8 mouse cellular contexts compared by ENCODE assay signal in genomic region chr1:77512059-77512407, GRCm38 (mm10). TPM values are rescaled to one million over a fixed set of nuclear protein-coding genes. Genes with fewer than 3 reads are reported as not detected.
A peak's percentile ranks its signal among the peaks of the same experiment; 100 is the strongest.
DNase-seq lines count a peak whose midpoint lies in the region; ATAC-seq and TF ChIP-seq lines count a peak whose summit lies in the region.
"Had no signal": no experiment of that assay in that cellular context is flagged by ENCODE, and none has a peak within 500 bp of the region (broad histone marks: within the 10 kb centered on the region; RNA-seq: fewer than 3 reads in every experiment).

No protein-coding gene starts in this region.

- 0 out of 2 replicates have a peak overlapping the region, but pooled peaks have one; percentile 10 for H3K27ac ChIP-seq in lung, embryonic 16.5 days (ENCODE audit: low read length)
- peak overlapping the region; percentile 95 for H3K27ac ChIP-seq in forebrain, postnatal 0 days (ENCODE audit: low read depth, low read length)
- no peak overlapping the region for H3K27ac ChIP-seq in liver, embryonic 12.5 days

- H3K9me3 ChIP-seq in lung, embryonic 16.5 days (ENCODE audit: control insufficient read depth, low read length) = no peaks in the 10 kb centered on the region
- no peaks in the 10 kb centered on the region for H3K9me3 ChIP-seq in forebrain, postnatal 0 days (ENCODE audit: low read length)
- no peaks in the 10 kb centered on the region for H3K9me3 ChIP-seq in liver, embryonic 12.5 days (replicated peaks)

- 37% methylated on average over 4 of the region's 4 CpGs for WGBS in lung, embryonic 16.5 days
- WGBS in forebrain, postnatal 0 days = 9% methylated on average over 4 of the region's 4 CpGs
- WGBS in liver, embryonic 12.5 days (ENCODE audit: insufficient replicate concordance) = 53% methylated on average over 4 of the region's 4 CpGs

- H3K9ac ChIP-seq in lung, embryonic 16.5 days (ENCODE audit: low read length) = peak overlapping the region; percentile 68
- peak overlapping the region; percentile 81 for H3K9ac ChIP-seq in forebrain, postnatal 0 days
- no peak overlapping the region for H3K9ac ChIP-seq in liver, embryonic 12.5 days

- DNase-seq in lung, adult 18-20 months = no peak
- DNase-seq in forebrain, postnatal 0 days = no peak
- DNase-seq in adrenal gland, adult 2 months = no peak
- DNase-seq in spleen, adult 18-20 months = no peak
- DNase-seq in right cerebral cortex, postnatal 25 days = no peak
- DNase-seq: cerebellum, postnatal 36 days had no signal

- H3K4me2 ChIP-seq in lung, embryonic 16.5 days (ENCODE audit: low read depth, low read length) = peak overlapping the region; percentile 93
- peak overlapping the region; percentile 90 for H3K4me2 ChIP-seq in forebrain, postnatal 0 days (ENCODE audit: low read depth)
- peak overlapping the region; percentile 79 for H3K4me2 ChIP-seq in liver, embryonic 12.5 days

- peaks cover 6% of the 10 kb centered on the region; the same call in 1 of the 2 replicates for H3K27me3 ChIP-seq in lung, embryonic 16.5 days (ENCODE audit: control insufficient read depth, insufficient read depth, low read depth, low read length)
- no peaks in the 10 kb centered on the region for H3K27me3 ChIP-seq in forebrain, postnatal 0 days (ENCODE audit: insufficient read depth, low read length)
- H3K27me3 ChIP-seq in liver, embryonic 12.5 days (replicated peaks) = peaks cover 61% of the 10 kb centered on the region

- ATAC-seq in lung, embryonic 16.5 days (ENCODE audit: low read depth) = no peak
- no peak for ATAC-seq in forebrain, postnatal 0 days
- ATAC-seq in liver, embryonic 12.5 days = no peak

- peaks cover 17% of the 10 kb centered on the region for H3K4me1 ChIP-seq in lung, embryonic 16.5 days (replicated peaks; ENCODE audit: control insufficient read depth, insufficient read depth, low read length)
- peaks cover 13% of the 10 kb centered on the region for H3K4me1 ChIP-seq in forebrain, postnatal 0 days (ENCODE audit: insufficient read depth)
- H3K4me1 ChIP-seq in liver, embryonic 12.5 days = peaks cover 26% of the 10 kb centered on the region; the same call in 1 of the 2 replicates

- peak overlapping the region; percentile 61 for H3K4me3 ChIP-seq in lung, embryonic 16.5 days (ENCODE audit: low read length)
- H3K4me3 ChIP-seq in forebrain, postnatal 0 days (ENCODE audit: low read depth, low read length) = peak overlapping the region; percentile 70
- H3K4me3 ChIP-seq in liver, embryonic 12.5 days = no peak overlapping the region

- peak; percentile 2; the same call in 1 of the 2 replicates for TF ChIP-seq CTCF in forebrain, postnatal 0 days (IDR thresholded peaks at IDR 0.05; ENCODE audit: low read depth)

- no peaks in the 10 kb centered on the region for H3K36me3 ChIP-seq in lung, embryonic 16.5 days (ENCODE audit: control insufficient read depth, insufficient read depth, low read length)
- H3K36me3 ChIP-seq in forebrain, postnatal 0 days (ENCODE audit: insufficient read depth) = 0 out of 2 replicates have a peak, but pooled peaks cover 2% of the 10 kb centered on the region
- no peaks in the 10 kb centered on the region for H3K36me3 ChIP-seq in liver, embryonic 12.5 days

RNA-seq across cellular contexts. Expression of gene Epha4, which starts 2.9 kb away (rescaled TPM):
- 13.8 and 17.3 TPM in 2 replicates for polyA plus RNA-seq in lung, embryonic 16.5 days (2015; fragmentation: Nextera tagmentation; extraction: Ambion mirVana)
- 111 and 118 TPM in 2 replicates for total RNA-seq in forebrain, postnatal 0 days (2014; rRNA removed)
- 45.9 and 58.7 TPM in 2 replicates for polyA plus RNA-seq in forebrain, postnatal 0 days (2015; fragmentation: Nextera tagmentation; extraction: Ambion mirVana)
- 1.6 and 1.7 TPM in 2 replicates for polyA plus RNA-seq in liver, embryonic 12.5 days (2016; fragmentation: Nextera tagmentation; extraction: Ambion mirVana)
- total RNA-seq in adrenal gland, adult 2 months (2021) = 1 to 10 TPM; 2.1 to 2.8 TPM
- 0.74 and 1.3 TPM in 2 replicates for polyA plus RNA-seq in adrenal gland, adult 2 months (2012; rRNA removed)
